Mouse (Mus musculus) heart, postnatal 0 days (tissue): ENCODE data around the gene AI464131.

ENCODE experiments used
- CTCF ChIP-seq: IDR thresholded peaks from 2 replicates; pipeline ENCODE4 v1.5.1; 2016; ENCODE audit warnings: antibody characterized with exemption, control low read depth, low read depth
- EP300 ChIP-seq: IDR thresholded peaks from 2 replicates; pipeline ENCODE4 v1.6.1; 2016; ENCODE audit warnings: antibody characterized with exemption, low read depth

- TF ChIP-seq EP300 (no peak), CTCF (no peak)
These were observed 42.2 kb downstream of the AI464131 start for GRCm38 (mm10) chr4:41460690-41461089.
